Mouse (Mus musculus) myocyte (in vitro differentiated cells): ENCODE data around the gene Dop1a.

Experiments
- CEBPB ChIP-seq: IDR thresholded peaks from 2 replicates; pipeline ENCODE4 v1.6.1; 2011; ENCODE audit warnings: mild to moderate bottlenecking, moderate library complexity; ENCODE audit not compliant: poor library complexity, insufficient read depth, severe bottlenecking
- E2F4 ChIP-seq: IDR thresholded peaks from one replicate; pipeline ENCODE4 v1.6.1; 2011; ENCODE audit warnings: mild to moderate bottlenecking, control low read depth, moderate library complexity; ENCODE audit not compliant: insufficient read depth
- MAX ChIP-seq: IDR thresholded peaks from one replicate; pipeline ENCODE4 v1.6.1; 2011; ENCODE audit warnings: low read depth, mild to moderate bottlenecking, control low read depth
- MYOG ChIP-seq, 3 experiments: IDR thresholded peaks; one replicate each; pipeline ENCODE4 v1.6.1; 2011; ENCODE audit warnings: control low read depth in 2 of 3, low read depth in 2 of 3, mild to moderate bottlenecking in 2 of 3; ENCODE audit not compliant: insufficient read length in 2 of 3, control insufficient read depth in 1 of 3, insufficient read depth in 1 of 3
- POLR2A ChIP-seq: IDR thresholded peaks from one replicate; pipeline ENCODE4 v1.6.1; 2011; ENCODE audit warnings: low read depth, mild to moderate bottlenecking, control low read depth, moderate library complexity; ENCODE audit not compliant: insufficient read length
- POLR2AphosphoS2 ChIP-seq: IDR thresholded peaks from one replicate; pipeline ENCODE4 v1.6.1; 2011; ENCODE audit warnings: low read depth, control low read depth; ENCODE audit not compliant: insufficient read length
- SRF ChIP-seq: IDR thresholded peaks from one replicate; pipeline ENCODE4 v1.6.1; 2011; ENCODE audit warnings: low read depth; ENCODE audit not compliant: control insufficient read depth, insufficient read length
- TCF12 ChIP-seq: IDR thresholded peaks from one replicate; pipeline ENCODE4 v1.6.1; 2011; ENCODE audit warnings: mild to moderate bottlenecking, control low read depth; ENCODE audit not compliant: poor library complexity, insufficient read depth, severe bottlenecking
- USF1 ChIP-seq: IDR thresholded peaks from one replicate; pipeline ENCODE4 v1.6.1; 2011; ENCODE audit warnings: low read depth, mild to moderate bottlenecking, control low read depth, moderate library complexity

DNA sequence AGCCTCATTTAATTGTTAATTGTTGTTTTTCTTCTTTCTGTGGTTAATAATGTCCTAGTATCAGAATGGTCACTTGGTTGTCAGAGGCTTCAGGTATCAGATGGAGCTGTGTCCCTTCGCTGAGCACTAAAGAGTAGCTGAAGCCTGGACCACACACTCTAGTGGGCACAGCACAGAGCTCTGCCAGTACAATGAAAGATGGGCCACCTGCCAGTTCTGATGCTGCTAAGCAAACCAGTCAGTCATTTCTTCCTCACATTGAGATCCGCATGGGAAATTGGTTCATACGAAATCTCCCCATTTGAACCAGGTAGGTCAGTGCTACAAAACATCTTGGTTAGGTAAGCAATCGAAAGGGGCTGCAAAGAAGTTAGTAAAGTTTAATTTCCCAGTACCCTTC is 87.7 kb downstream of the Dop1a start:
- TF ChIP-seq MAX = no peak
- TF ChIP-seq POLR2AphosphoS2 = no peak
- no peak for TF ChIP-seq CEBPB
- no peak for TF ChIP-seq POLR2A
- no peak for TF ChIP-seq E2F4
- no peak for TF ChIP-seq TCF12
- TF ChIP-seq MYOG (IDR thresholded peaks at IDR 0.05; ENCODE audit: control insufficient read depth in 1 of 3, insufficient read depth in 1 of 3, insufficient read length in 2 of 3, low read depth in 2 of 3) = no peak
- TF ChIP-seq USF1 = no peak
- TF ChIP-seq SRF = no peak
